Mouse (Mus musculus): ENCODE results near the gene Mllt3.

Gene Mllt3

GRCm38 (mm10) chr4:88033216-88033653 is at the start of gene Mllt3:
Gene Mllt3, minus strand, starts transcription at chr4:88033364.
- peak; percentile 94 for DNase-seq (ENCODE audit: low read depth, low spot score)

DNA sequence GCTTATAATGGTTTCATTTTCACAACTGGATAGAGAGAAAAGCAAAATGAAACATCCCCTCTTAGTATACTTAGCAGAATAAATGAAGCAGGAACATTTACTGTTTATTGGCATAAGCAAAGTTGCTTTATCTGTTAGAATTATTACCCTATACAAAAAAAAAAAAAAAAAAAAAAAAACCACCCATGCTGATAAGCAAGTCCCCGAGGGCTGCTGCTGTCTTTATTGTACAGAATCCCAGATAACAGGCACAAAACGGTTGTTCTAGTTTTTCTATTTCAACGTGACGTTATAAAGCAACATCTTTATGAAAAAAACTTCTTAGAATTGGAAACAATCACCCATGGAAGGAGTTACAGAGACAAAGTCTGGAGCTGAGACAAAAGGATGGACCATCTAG is 49.2 kb upstream of the Mllt3 start:
- DNase-seq (ENCODE audit: low read depth, low spot score), result no peak

GRCm38 (mm10) chr4:88081885-88082284 is 48.7 kb upstream of the Mllt3 start:
- no peak for DNase-seq (ENCODE audit: low read depth, low spot score)

GRCm38 (mm10) chr4:88081417-88081816 is 48.3 kb upstream of the Mllt3 start:
- no peak for DNase-seq (ENCODE audit: low read depth, low spot score)

DNA sequence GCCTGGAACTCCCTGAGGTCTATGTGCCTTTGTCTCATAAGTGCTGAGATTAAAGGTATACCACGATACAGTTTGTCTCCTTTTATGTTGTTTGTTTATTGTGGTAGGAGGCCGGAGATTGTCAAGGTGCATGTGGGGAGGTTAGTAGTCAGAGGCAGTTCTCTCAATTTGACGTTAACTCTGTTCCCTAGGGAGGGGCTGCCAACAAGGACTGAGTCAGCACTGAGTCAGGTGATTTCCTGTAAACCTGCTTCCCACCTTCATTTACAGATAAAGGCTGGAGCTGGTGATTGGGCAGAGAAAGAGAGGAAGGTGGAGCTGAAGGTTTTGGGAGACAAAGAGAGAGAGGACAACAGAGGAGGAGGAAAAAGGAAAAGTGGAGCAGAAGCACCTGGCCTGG is 45.8 kb upstream of the Mllt3 start:
- DNase-seq (ENCODE audit: low read depth, low spot score), result peak; percentile 30

GRCm38 (mm10) chr4:88075388-88075787 is 42.2 kb upstream of the Mllt3 start:
- no peak for DNase-seq (ENCODE audit: low read depth, low spot score)

DNA sequence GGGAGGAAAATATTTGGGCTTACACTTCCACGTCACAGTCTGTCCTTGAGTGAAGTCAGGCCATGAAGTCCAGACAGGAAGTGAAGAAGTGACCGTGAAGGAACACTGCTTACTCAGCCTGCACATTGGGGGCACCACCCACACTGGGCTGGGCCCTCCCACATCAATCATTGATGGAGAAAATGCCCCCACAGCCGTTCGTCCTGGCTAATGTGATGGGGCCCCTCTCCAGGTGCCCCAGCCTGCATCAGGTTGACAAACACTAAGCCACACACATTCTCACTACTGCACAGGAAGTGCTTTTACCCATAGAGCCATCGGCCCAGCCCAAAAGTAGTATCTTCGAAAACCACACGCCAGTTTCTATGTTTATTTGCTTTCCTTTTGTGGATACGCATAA is 13.1 kb upstream of the Mllt3 start:
- no peak for DNase-seq (ENCODE audit: low read depth, low spot score)

- no peak for DNase-seq (ENCODE audit: low read depth, low spot score)
Measured at GRCm38 (mm10) chr4:88045151-88045550, 12.0 kb upstream of the Mllt3 start.

DNA sequence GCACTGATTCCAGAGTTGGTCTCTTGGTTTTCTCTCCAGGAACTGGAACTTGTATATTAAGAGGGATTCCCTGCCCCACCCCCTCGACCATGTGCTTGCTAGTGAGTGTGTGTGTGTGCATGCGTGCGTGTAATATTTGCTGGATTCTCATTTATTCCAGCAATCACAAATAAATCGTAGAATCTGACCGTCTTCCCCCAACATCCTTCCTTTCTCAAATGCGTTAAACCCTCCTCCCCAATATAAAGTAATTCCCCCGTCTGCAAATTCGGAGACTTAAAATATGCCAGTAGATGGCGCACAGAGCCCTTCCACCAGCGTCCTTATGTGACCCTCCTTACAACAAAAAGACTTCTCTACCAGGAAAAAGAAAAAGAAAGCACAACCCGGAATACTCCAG is 2.2 kb upstream of the Mllt3 start:
- DNase-seq (ENCODE audit: low read depth, low spot score), result peak; percentile 79

GRCm38 (mm10) chr4:88034387-88035157 is 1.4 kb upstream of the Mllt3 start:
- no peak for DNase-seq (ENCODE audit: low read depth, low spot score)

GRCm38 (mm10) chr4:88033729-88034386 is 694 bp upstream of the Mllt3 start:
- DNase-seq (ENCODE audit: low read depth, low spot score), result peak; percentile 15

DNA sequence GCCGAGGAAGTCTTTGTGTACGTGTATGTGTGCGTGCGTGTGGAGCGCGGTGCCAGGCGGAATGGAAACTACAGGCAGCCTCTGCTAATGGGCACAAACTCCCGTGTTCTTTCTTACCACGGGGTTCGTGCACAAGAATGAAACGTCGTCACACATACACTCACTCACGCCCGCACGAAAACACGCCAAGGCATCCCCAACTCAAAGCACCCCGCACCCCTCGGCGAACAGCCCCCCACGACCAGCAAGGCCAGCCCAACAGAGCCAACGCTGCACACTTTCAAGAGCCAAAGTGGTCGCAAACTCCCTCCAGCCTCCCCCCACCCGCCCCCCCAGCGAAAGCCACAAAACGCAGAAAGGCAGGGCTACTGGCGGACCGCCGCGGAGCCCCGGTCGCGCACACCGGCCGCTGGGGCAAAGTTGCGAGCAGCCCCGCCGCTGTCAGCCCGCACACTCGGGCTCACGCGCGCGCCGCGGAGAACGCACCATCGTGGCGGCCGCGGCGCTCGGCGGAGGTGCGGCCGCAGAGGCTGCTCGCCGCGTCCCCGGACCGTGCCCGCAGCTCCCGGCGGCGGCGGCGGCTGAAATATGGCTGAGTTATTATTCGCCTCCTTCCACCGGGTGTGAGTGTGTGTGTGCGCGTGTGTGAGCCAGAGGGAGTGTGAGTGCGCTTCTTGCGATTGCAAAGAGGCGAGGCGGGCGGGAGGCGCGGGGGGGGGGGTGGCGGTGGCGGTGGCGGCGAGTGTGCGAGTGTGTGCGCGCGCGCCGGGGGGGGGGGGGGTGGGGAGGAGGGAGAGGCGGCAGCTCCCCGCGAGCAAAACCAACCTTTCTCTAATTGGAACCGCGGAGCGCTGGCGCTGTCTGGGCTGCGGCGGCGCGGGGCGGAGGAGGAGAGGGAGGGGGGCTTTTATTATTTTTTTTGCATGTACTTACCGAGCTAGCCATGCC is 739 bp downstream of the Mllt3 start:
- DNase-seq (ENCODE audit: low read depth, low spot score), result peak; percentile 23

GRCm38 (mm10) chr4:88031211-88032150 is 1.7 kb downstream of the Mllt3 start:
- peak; percentile 19 for DNase-seq (ENCODE audit: low read depth, low spot score)

- no peak for DNase-seq (ENCODE audit: low read depth, low spot score)
Measured at GRCm38 (mm10) chr4:88023567-88023966, 9.6 kb downstream of the Mllt3 start.

GRCm38 (mm10) chr4:88022623-88023022 is 10.5 kb downstream of the Mllt3 start:
- DNase-seq (ENCODE audit: low read depth, low spot score), result peak; percentile 48

DNA sequence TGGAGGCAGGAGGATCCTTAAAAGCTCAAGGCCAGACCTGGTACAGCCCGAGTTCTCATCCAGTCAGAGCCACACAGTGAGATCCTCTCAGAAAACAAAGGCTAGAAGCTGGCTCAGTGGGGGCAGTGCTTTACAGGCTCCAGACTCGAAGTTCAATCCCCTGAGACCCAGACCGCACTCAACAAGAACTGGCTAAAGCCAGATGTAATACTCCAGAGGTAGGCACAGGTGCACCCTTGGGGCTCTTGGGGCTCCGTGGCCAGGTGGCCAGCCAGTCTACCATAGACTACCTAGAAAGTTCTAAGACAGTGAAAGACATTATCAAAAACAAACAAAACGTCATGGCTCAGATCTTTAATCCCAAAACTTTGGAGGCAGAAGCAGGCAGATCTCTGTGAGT is 12.7 kb downstream of the Mllt3 start:
- DNase-seq (ENCODE audit: low read depth, low spot score), result peak; percentile 9

GRCm38 (mm10) chr4:88019645-88020044 is 13.5 kb downstream of the Mllt3 start:
- no peak for DNase-seq (ENCODE audit: low read depth, low spot score)

DNA sequence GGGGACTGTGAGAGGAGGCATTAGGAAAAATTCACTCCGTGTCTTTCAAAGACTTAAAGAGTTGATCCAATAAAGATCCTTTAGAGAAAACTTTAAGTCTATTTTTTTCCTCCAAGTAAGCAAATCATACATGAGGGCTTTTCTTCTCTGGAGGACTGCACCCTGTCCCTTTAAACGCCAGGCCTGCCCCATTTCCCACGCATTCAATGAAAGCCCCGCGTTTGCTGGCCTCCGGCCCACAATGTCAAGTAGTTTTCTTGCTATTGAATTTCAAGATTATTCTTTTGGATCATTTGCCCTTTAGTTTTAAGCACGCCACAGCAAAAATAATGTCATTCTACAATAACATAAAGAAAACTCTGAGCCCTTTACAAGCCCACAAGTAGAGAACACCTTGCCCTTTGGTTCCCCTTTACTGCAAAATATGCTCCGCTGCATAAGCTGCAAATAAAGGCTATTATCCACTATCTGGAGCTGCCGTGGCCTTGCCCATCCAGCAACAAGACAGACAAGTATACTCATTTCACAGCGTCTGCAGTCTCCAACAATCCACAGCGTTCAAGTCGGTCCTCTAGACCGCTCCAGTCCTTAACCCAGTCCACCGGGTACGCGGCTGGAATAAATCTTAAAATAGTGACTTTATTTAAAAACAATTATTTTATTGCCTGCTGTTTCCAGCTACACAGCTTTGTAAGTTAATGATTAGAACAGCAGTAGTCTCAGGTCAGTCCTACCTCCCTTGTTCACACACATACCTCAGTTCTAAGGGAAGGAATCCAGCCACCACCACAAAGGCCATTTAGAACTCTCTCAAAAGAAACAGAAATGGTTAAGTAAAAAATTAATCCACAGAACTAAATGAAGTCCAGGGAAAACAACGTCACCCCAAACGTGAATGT is 15.5 kb downstream of the Mllt3 start:
- no peak for DNase-seq (ENCODE audit: low read depth, low spot score)

DNA sequence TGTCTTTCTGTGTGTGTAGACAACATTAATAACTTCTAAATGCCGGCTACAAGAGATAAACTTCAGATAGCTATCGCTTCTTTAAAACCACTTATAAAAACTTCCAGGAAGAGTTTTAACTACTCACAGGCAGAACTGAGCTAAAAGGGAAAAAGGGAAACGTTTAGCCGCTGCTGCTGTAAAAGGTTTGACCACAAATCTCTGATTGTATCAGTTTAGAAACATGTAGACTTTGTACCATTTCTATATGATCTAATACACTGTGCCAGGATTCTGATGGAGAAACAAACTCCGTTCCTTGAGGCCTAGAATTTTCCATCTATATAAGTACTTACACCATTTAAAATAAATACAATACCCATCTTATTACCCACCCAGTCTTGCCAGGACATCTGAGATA is 17.4 kb downstream of the Mllt3 start:
- DNase-seq (ENCODE audit: low read depth, low spot score), result no peak

GRCm38 (mm10) chr4:88015261-88015660 is 17.9 kb downstream of the Mllt3 start:
- no peak for DNase-seq (ENCODE audit: low read depth, low spot score)

All from ES-CJ7 (cell line).